Mouse (Mus musculus) embryonic facial prominence, embryonic 14.5 days (tissue): ENCODE results near the gene Ugt1a7c. TPM values are rescaled to one million over a fixed set of nuclear protein-coding genes. Genes with fewer than 3 reads are reported as not detected.

Experiments used
- ATAC-seq: fragments of 200-750 bp; cut with Nextera tagmentation; 2 replicates; pipeline ENCODE4 v1.8.0; 2017; ENCODE audit warnings: low read depth, moderate number of reproducible peaks, moderate TSS enrichment
- DNase-seq: peaks from one replicate; pipeline ENCODE4 v3.0.0-alpha.2; 2015; ENCODE audit warnings: low spot score
- H3K27ac ChIP-seq: fragments of 300-500 bp; sonication (generic); replicated peaks from 2 replicates; pipeline ENCODE4 v1.5.1; 2014; ENCODE audit warnings: low read depth, mild to moderate bottlenecking, low read length, moderate library complexity
- H3K27me3 ChIP-seq: fragments of 300-500 bp; sonication (generic); replicated peaks from 2 replicates; pipeline ENCODE4 v1.6.1; 2014; ENCODE audit warnings: low read length; ENCODE audit not compliant: control insufficient read depth, insufficient read depth
- H3K36me3 ChIP-seq: fragments of 300-500 bp; sonication (generic); 2 replicates; pipeline ENCODE4 v1.6.1; 2014; ENCODE audit warnings: low read length, mixed read lengths; ENCODE audit not compliant: control insufficient read depth, insufficient read depth
- H3K4me1 ChIP-seq: fragments of 300-500 bp; sonication (generic); 2 replicates; pipeline ENCODE4 v1.6.1; 2014; ENCODE audit warnings: antibody characterized with exemption, low read length; ENCODE audit not compliant: control insufficient read depth, insufficient read depth
- H3K4me2 ChIP-seq: fragments of 300-500 bp; sonication (generic); 2 replicates; pipeline ENCODE4 v1.6.1; 2014; ENCODE audit warnings: low read depth, mild to moderate bottlenecking, low read length, moderate library complexity, mixed read lengths
- H3K4me3 ChIP-seq: fragments of 300-500 bp; sonication (generic); 2 replicates; pipeline ENCODE4 v1.5.1; 2014; ENCODE audit warnings: low read depth, mild to moderate bottlenecking, low read length
- H3K9ac ChIP-seq: fragments of 300-500 bp; sonication (generic); 2 replicates; pipeline ENCODE4 v1.6.1; 2014; ENCODE audit warnings: low read depth, mild to moderate bottlenecking, low read length, moderate library complexity, mixed read lengths
- H3K9me3 ChIP-seq: fragments of 300-500 bp; sonication (generic); 2 replicates; pipeline ENCODE4 v1.6.1; 2016; ENCODE audit warnings: low read length; ENCODE audit not compliant: control insufficient read depth
- WGBS: fragments of 180-500 bp; shearing (Covaris S2); extraction: QIAGEN DNeasy Blood & Tissue Kit; methylation state at CpG from one replicate; pipeline ENCODE4 v1.1.7; 2014; 5-methylcytosine and 5-hydroxymethylcytosine counted together
- polyA plus RNA-seq: library from polyadenylated mRNA; unstranded; fragments of >200 nt; fragmentation: Nextera tagmentation; extraction: Ambion mirVana; gene quantifications from 2 replicates; pipeline ENCODE4 v1.2.1, GENCODE M21; 2014

The Ugt1a7c gene
- polyA plus RNA-seq, 1 experiment from 2014 or later, result 3.9 TPM

DNA sequence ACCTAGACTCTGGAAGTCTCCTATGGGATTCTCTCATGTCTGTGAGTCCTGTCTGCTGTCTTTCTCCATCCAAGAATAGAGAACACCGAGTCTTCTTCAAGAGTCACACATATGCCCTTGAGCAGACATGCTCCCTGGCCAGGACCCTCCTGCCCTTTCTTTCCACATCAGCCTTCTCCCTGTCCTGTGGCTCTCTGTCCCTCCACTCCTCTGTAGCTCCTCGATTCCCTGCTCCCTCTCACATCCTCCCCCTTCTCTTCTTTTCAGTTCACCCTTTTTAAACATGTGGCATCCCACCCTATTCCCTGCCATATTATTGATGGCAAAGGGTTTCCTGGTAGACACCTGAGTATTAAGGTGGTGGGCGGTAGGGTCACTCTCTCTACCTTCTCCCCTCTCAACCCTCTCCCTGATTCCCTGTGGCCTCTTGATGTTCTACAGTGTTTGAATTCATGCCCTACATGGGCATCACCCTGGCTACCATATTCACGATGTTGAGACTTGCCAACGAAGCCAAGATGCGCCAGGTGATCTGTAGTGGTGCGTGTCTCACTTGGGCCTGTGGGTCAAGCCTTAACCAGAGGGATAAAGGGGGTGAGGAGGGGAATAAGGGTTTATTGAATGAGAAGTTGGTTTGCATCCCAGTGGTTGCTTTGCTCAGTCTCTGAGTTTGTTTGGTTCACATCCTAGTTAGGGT lies 137.1 kb downstream of the Ugt1a7c start:
- Histone ChIP-seq H3K9me3 (peaks cover 95% of the 10 kb centered on the region), H3K27ac (no peak overlapping the region), H3K36me3 (no peaks in the 10 kb centered on the region), H3K4me2 (no peak overlapping the region), H3K27me3 (no peaks in the 10 kb centered on the region), H3K9ac (no peak overlapping the region), H3K4me1 (no peaks in the 10 kb centered on the region), H3K4me3 (no peak overlapping the region)
- 68% methylated on average over 7 of the region's 7 CpGs for WGBS
- DNase-seq (no peak), ATAC-seq (no peak)

DNA sequence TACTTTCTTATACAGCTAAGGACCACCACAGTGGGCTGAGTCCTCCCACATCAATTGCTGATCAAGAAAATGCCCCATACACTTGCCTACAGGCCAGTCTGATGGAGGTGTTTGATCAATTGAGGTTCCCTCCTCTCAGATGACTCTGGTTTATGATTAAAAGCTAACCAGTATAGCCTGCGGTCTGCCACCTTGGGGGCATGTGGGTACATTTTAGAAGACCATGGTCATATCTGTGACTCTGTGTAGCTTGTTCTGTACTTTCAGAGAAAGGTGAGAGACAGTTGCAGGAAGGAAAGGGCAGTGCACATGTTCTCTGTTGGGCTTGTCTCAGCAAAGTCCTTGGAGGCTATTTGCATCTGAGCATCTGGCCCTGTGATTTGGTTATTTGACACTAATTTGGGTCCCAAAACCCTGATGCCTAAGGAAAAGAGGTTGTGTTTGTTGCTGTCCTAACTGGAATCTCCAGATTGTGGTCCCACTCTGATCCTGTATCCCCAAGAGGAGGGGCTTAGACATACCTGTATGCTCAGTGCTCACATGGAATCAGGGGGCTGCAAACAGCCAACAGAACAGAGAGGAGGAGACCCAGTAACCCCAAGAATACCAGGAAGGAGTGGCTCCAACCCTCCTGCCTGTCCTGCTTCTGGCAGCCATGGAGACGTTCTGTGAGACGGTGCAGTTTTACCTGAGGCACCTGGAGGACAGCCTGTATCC lies 138.0 kb downstream of the Ugt1a7c start:
- Histone ChIP-seq H3K9ac (no peak overlapping the region), H3K27ac (no peak overlapping the region), H3K9me3 (peaks cover 95% of the 10 kb centered on the region), H3K4me3 (no peak overlapping the region), H3K27me3 (no peaks in the 10 kb centered on the region), H3K4me2 (no peak overlapping the region), H3K36me3 (no peaks in the 10 kb centered on the region), H3K4me1 (no peaks in the 10 kb centered on the region)
- WGBS, result 53% methylated on average over 3 of the region's 3 CpGs
- no peak for DNase-seq
- no peak for ATAC-seq

DNA sequence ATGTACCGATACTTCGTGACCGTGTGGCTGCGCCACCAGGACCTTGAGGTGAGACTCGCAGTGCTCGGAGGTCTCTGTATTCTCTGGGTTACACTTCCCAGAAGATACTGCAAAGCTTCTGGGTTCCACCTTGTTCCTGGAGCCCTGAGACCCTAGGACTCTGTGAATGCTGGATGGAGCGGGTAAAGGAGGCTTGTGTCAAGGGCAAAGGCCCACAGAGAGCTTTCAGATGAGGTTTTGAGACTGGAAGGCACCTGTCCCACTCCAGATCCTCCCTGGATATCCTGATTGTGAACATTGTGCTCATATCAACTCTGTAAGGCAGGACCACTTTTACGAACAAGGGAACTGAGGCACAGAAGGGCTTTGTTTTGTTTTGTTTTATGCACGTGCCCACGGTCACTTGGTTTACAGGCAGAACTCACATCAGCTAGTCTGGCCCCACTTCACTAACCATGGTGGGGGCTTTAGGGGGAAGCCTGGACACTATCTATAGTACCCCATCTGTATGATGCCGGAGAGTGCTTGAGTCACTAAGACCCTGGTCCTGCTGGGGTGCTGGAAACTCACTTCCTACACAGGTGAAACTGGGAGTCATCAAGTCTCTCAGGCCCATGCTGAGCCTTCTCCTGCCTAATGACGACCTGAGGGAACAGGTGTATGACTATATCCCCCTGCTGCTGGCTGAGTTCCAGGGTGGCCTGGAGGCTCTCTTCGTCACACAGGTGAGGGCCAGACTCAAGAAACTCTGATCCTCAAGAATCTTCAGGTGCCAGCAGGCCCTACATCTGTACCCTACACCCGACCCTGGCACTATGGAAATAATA lies 138.8 kb downstream of the Ugt1a7c start:
- Histone ChIP-seq H3K4me1 (no peaks in the 10 kb centered on the region), H3K27ac (no peak overlapping the region), H3K9me3 (peaks cover 95% of the 10 kb centered on the region), H3K27me3 (no peaks in the 10 kb centered on the region), H3K9ac (no peak overlapping the region), H3K4me2 (no peak overlapping the region), H3K4me3 (no peak overlapping the region), H3K36me3 (no peaks in the 10 kb centered on the region)
- no peak for ATAC-seq
- DNase-seq, result no peak
- WGBS, result 63% methylated on average over 14 of the region's 14 CpGs

DNA sequence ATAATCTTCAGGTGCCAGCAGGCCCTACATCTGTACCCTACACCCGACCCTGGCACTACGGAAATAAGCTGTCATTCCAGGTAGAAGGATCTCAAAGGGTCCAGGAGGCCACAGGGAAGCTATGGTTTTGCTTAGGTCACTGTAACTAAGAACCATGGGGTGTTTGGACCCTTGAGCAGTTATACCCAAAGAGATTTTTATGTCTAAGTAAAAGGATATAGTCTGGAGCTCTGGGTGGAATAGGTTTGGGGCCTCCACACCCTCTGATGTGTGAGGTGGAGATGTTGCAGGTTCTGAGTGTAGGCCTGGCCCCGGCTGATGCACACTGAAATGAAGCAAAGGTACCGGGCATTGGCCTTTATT lies 139.4 kb downstream of the Ugt1a7c start:
- H3K9ac ChIP-seq, result no peak overlapping the region
- H3K4me1 ChIP-seq, result no peaks in the 10 kb centered on the region
- ATAC-seq (no peak), DNase-seq (no peak)
- 62% methylated on average over 4 of the region's 4 CpGs for WGBS
- H3K27ac ChIP-seq, result no peak overlapping the region
- H3K27me3 ChIP-seq, result no peaks in the 10 kb centered on the region
- no peak overlapping the region for H3K4me2 ChIP-seq
- H3K36me3 ChIP-seq, result no peaks in the 10 kb centered on the region
- no peak overlapping the region for H3K4me3 ChIP-seq
- H3K9me3 ChIP-seq, result peaks cover 95% of the 10 kb centered on the region

DNA sequence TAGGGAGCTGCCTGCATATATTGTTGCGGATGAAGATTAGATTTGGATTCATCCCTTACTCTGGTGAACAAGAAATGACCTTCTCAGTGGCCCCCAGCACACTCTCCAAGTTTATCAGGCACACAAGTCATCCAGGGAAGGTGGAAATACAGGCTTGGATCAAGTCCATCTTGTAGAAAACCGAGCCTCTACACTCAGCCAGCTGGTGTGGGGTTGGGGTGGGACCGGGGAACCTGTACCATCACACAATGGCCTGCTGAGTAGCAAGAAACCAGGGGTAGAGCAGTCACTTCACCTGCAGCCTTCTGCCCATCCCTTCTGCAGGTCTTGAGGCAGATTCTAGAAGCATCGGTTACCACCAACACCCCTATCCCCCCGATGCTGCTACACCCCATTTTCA lies 139.8 kb downstream of the Ugt1a7c start:
- H3K36me3 ChIP-seq, result no peaks in the 10 kb centered on the region
- whole genome bisulfite sequencing, result 45% methylated on average over 5 of the region's 5 CpGs
- H3K27me3 ChIP-seq, result no peaks in the 10 kb centered on the region
- ATAC-seq, result no peak
- H3K9ac ChIP-seq, result no peak overlapping the region
- H3K4me1 ChIP-seq, result no peaks in the 10 kb centered on the region
- H3K4me3 ChIP-seq, result no peak overlapping the region
- no peak overlapping the region for H3K27ac ChIP-seq
- no peak overlapping the region for H3K4me2 ChIP-seq
- H3K9me3 ChIP-seq, result peaks cover 95% of the 10 kb centered on the region
- no peak for DNase-seq

DNA sequence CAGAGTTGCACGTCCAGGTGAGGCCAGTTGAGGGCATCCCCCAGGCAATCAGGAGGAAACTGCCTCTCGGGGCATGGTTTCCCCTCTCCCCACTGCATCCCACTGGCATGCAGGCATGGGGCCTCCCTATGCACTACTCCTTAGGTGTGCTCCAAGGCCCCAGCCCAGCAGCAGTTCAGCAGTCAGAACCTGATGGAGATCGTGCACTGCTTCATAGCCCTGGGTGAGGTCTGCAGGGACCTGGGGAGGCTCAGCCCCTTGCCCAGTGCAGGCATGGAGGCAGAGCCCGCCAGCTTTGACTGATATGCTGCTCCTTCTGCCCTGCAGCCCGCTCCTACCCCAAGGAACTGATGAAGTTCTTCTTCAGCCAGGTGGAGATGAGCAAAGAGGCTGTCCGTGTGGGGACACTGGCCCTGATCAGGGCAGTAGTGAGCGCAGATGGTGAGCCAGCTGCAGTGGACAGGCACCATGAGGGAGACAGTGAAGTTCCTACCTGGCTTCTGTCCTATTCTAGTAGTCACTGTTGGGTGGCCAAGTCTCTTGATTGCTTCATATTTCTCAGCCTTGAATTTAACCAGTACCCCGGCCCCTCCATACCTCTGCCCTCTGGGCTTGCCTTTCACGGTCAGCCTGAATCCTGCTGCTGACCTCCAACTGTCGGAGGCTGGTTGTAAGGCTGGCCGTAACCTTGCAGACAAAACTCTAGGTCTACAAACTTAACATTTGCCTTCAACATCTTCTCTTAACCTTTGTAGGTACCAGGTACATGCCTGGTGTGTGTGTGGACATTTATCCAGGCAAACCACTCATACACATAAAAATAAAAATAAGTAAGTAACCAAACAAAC lies 140.4 kb downstream of the Ugt1a7c start:
- Histone ChIP-seq H3K9me3 (peaks cover 95% of the 10 kb centered on the region), H3K4me2 (no peak overlapping the region), H3K4me3 (no peak overlapping the region), H3K36me3 (no peaks in the 10 kb centered on the region), H3K27ac (no peak overlapping the region), H3K4me1 (no peaks in the 10 kb centered on the region), H3K9ac (no peak overlapping the region), H3K27me3 (no peaks in the 10 kb centered on the region)
- ATAC-seq (no peak), DNase-seq (no peak)
- 64% methylated on average over 11 of the region's 11 CpGs for WGBS

DNA sequence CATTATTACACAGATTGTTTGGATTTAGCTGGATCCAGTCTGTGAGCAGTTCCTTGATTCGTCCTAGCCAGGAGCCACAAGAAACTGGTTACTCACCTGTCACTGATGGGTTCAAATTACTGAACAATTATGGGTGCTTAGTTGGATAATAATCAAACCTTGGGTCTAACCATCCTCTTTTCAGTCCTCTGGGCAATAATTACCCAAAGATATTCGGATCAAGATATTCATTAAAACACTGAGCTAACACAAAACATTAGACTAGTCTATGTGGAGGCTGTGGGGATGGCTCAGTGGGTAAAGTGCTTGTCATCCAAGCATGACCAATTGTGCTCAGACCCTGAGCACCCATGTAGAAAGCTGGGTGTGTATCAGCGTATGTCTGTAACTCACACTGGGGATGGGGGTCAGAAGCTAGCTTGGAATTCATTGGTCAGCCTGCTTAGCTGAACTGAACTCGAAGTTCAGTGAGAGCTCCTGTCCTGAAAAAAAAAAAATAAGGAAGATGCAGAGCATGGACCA lies 141.1 kb downstream of the Ugt1a7c start:
- Histone ChIP-seq H3K9ac (no peak overlapping the region), H3K4me1 (no peaks in the 10 kb centered on the region), H3K4me2 (no peak overlapping the region), H3K36me3 (no peaks in the 10 kb centered on the region), H3K27me3 (no peaks in the 10 kb centered on the region), H3K4me3 (no peak overlapping the region), H3K27ac (no peak overlapping the region), H3K9me3 (peaks cover 95% of the 10 kb centered on the region)
- ATAC-seq (no peak), DNase-seq (no peak)
- 63% methylated on average over 4 of the region's 4 CpGs for WGBS

DNA sequence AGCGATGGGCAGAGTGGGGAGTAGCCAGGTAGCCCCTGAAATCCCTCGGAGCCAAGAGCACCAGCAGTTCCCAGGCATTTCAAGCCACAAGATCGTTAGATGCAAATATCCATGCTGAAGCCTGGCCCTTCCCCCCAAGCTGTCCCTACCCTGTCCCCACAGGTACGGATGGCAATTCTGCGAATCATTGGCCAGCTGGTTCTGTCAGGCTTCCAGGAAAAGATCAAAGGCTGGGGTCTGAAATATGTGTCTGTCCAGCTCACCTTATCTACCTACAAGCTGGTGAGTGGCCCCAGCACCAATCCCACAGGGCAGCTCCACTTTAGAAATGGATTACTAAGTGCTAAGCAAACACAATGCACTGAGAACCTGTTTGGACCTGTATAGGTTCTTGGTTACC lies 142.4 kb downstream of the Ugt1a7c start:
- no peak for DNase-seq
- WGBS, result 77% methylated on average over 5 of the region's 5 CpGs
- H3K36me3 ChIP-seq, result no peaks in the 10 kb centered on the region
- no peaks in the 10 kb centered on the region for H3K4me1 ChIP-seq
- no peak overlapping the region for H3K4me3 ChIP-seq
- H3K9me3 ChIP-seq, result peaks cover 95% of the 10 kb centered on the region
- H3K27me3 ChIP-seq, result no peaks in the 10 kb centered on the region
- ATAC-seq, result no peak
- H3K9ac ChIP-seq, result no peak overlapping the region
- no peak overlapping the region for H3K27ac ChIP-seq
- no peak overlapping the region for H3K4me2 ChIP-seq
